Mouse (Mus musculus) ES-E14 (cell line): ENCODE measurements around the gene Cxcl13. TPM values are rescaled to one million over a fixed set of nuclear protein-coding genes. Genes with fewer than 3 reads are reported as not detected.
"Not testable (repeated sequence)": the region's sequence is repeated elsewhere in the genome, so short reads cannot be mapped to it uniquely, and the experiment has no call there.

Experiments
- DNase-seq: peaks from one replicate; pipeline ENCODE4 v3.0.0-alpha.2; 2013; ENCODE audit warnings: low read depth, low spot score
- H3K27ac ChIP-seq: 2 replicates; pipeline ENCODE4 v1.5.1; 2012; ENCODE audit warnings: low read depth, mild to moderate bottlenecking, low read length, moderate library complexity, mixed read lengths; ENCODE audit not compliant: poor library complexity, insufficient read depth, severe bottlenecking
- H3K36me3 ChIP-seq: 2 replicates; pipeline ENCODE4 v1.6.1; 2012; ENCODE audit warnings: mild to moderate bottlenecking, low read length, moderate library complexity, mixed read lengths; ENCODE audit not compliant: control insufficient read depth, poor library complexity, insufficient read depth, severe bottlenecking
- H3K4me1 ChIP-seq, 2 experiments: fragments of 150-350 bp in 1 of 2; sonication (generic) in 1 of 2; 2 replicates each; pipeline ENCODE4 v1.6.1; 2012; ENCODE audit warnings: low read length in 2 of 2, mild to moderate bottlenecking in 1 of 2, mixed read lengths in 1 of 2; ENCODE audit not compliant: control insufficient read depth in 2 of 2, insufficient read depth in 2 of 2, poor library complexity in 1 of 2
- H3K4me3 ChIP-seq, 2 experiments: fragments of 150-350 bp in 1 of 2; sonication (generic) in 1 of 2; 2 replicates each; pipeline ENCODE4 v1.5.1; 2012; ENCODE audit warnings: low read length in 2 of 2, low read depth in 1 of 2, mild to moderate bottlenecking in 1 of 2, mixed read lengths in 1 of 2; ENCODE audit not compliant: insufficient read depth in 1 of 2, poor library complexity in 1 of 2, severe bottlenecking in 1 of 2
- H3K9ac ChIP-seq: 2 replicates; pipeline ENCODE4 v1.6.1; 2012; ENCODE audit warnings: low read depth, mild to moderate bottlenecking, low read length, mixed read lengths; ENCODE audit not compliant: poor library complexity, insufficient read depth, severe bottlenecking
- H3K9me3 ChIP-seq: fragments of 150-350 bp; sonication (generic); 2 replicates; pipeline ENCODE4 v1.6.1; 2012; ENCODE audit warnings: low read depth, mild to moderate bottlenecking, low read length; ENCODE audit not compliant: control insufficient read depth, insufficient read depth
- CHD2 ChIP-seq: IDR thresholded peaks from 2 replicates; pipeline ENCODE4 v1.6.1; 2014; ENCODE audit warnings: mild to moderate bottlenecking, low read depth, low read length, inconsistent platforms
- HCFC1 ChIP-seq: IDR thresholded peaks from 2 replicates; pipeline ENCODE4 v1.6.1; 2012; ENCODE audit warnings: low read length, inconsistent platforms, borderline replicate concordance; ENCODE audit not compliant: insufficient read depth
- MAFK ChIP-seq: IDR thresholded peaks from 2 replicates; pipeline ENCODE4 v1.6.1; 2014; ENCODE audit warnings: mild to moderate bottlenecking, low read depth, low read length, inconsistent platforms; ENCODE audit not compliant: insufficient read depth
- ZC3H11A ChIP-seq: IDR thresholded peaks from 2 replicates; pipeline ENCODE4 v1.6.1; 2012; ENCODE audit warnings: low read depth, mild to moderate bottlenecking, inconsistent platforms, low read length, borderline replicate concordance
- ZNF384 ChIP-seq: IDR thresholded peaks from 2 replicates; pipeline ENCODE4 v1.6.1; 2012; ENCODE audit warnings: low read depth, low read length, inconsistent platforms
- in situ Hi-C, 2 experiments: fragments of 600-800 bp; cut with MboI; formaldehyde crosslinking; loops; one replicate each; pipeline ENCODE4 v1.15.1; 2025; ENCODE audit warnings: low sequenced_read_pairs in 2 of 2, inconsistent platforms in 1 of 2; ENCODE audit not compliant: unreplicated experiment in 2 of 2
- total RNA-seq: library from RNA; depleted of rRNA; stranded (reverse); fragments of 300-350 nt; gene quantifications from 2 replicates; pipeline ENCODE4 v1.2.3, GENCODE M21; 2012

Gene Cxcl13
- total RNA-seq, 1 experiment, result not detected

DNA sequence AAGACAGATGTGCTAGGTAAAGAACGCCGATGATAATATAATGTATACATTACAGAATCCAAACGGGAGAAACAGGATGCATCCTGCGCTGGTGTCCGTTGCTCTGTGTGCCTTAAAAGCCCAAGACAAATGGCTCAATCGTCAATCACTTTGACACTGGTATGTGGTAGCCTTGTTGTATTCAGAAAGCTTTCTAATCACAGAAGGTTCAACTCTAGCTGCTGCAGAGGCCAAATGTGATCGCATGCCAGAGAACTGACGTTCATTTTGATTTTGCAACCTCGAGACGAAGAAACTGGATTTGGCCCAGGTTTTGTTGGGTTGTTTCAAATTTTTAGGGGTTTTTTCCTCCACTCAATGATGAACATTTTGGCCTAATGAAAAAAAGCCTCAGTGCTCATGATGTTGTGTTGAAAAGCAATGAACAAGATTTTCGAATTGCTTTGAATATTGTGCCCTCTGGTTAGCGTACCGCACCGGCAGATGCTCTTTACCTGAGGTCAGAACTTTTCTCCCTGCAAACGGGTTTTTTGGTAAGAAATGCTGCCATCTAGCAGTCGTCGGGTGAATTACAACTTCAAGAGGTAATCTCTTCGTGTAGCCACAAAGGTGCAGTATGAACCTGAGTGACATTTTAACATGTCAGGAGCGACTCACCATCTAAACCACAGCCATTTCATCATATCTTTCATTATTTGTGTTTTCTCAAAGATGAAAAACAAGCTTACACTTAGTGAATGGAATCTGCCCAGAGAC is 6.6 kb upstream of the Cxcl13 start:
- H3K4me3 ChIP-seq, result no peak overlapping the region
- H3K9me3 ChIP-seq, result no peaks in the 10 kb centered on the region
- H3K36me3 ChIP-seq, result no peaks in the 10 kb centered on the region
- no peak overlapping the region for H3K27ac ChIP-seq
- no peaks in the 10 kb centered on the region for H3K4me1 ChIP-seq
- no peak overlapping the region for H3K9ac ChIP-seq
- in situ Hi-C loops, result no loop called here
- TF ChIP-seq CHD2 (no peak), HCFC1 (no peak), ZNF384 (no peak), MAFK (no peak), ZC3H11A (no peak)
- peak; percentile 47 for DNase-seq

DNA sequence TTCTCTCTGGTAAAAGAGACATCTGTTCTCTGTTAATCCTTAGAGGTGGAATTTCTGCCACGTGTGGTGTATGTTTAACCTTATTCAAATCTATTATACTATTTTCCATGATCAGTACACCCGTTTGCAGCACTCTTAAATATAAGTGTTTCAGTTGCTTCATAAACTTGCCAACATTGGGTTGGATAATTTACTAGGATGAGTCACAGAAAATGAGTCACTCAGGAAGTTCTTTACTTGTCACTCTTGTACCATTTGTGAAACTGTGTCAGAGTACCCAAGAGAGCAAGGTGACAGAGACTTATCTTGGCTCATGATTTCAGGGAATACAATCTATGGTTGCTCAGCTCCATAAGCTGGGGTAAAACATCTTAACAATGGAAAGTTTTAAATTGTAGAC is 8.2 kb downstream of the Cxcl13 start:
- in situ Hi-C loops, result no loop called here
- no peaks in the 10 kb centered on the region for H3K4me1 ChIP-seq
- DNase-seq, result no peak
- H3K9ac ChIP-seq, result no peak overlapping the region
- H3K4me3 ChIP-seq, result no peak overlapping the region
- H3K27ac ChIP-seq, result no peak overlapping the region
- no peaks in the 10 kb centered on the region for H3K9me3 ChIP-seq
- no peaks in the 10 kb centered on the region for H3K36me3 ChIP-seq
- TF ChIP-seq MAFK, result no peak
- no peak for TF ChIP-seq HCFC1
- no peak for TF ChIP-seq ZC3H11A
- no peak for TF ChIP-seq ZNF384
- TF ChIP-seq CHD2, result no peak

DNA sequence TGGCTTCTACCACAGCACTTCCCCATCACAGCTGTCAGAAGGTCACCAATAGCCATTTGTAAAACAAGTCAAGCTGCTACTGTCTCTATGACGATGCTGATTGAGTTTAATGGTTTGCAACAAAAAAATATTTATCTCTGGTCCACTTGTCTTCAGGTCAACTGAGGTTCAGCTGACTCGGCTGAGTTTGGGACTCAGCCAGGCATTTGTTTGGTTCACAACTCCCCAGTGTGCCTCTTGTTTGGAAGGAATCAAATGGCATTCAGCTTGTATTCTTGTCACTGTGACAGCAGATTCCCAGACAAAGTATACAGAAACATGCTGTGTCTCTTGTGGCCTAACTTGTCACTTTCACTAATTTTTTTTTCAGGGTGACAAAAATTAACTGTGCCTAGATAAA is 9.9 kb downstream of the Cxcl13 start:
- H3K27ac ChIP-seq, result no peak overlapping the region
- no peak for DNase-seq
- no peaks in the 10 kb centered on the region for H3K36me3 ChIP-seq
- TF ChIP-seq ZNF384 (no peak), ZC3H11A (no peak), CHD2 (no peak), MAFK (no peak), HCFC1 (no peak)
- in situ Hi-C loops, result no loop called here
- no peak overlapping the region for H3K4me3 ChIP-seq
- no peaks in the 10 kb centered on the region for H3K4me1 ChIP-seq
- H3K9ac ChIP-seq, result no peak overlapping the region
- H3K9me3 ChIP-seq, result no peaks in the 10 kb centered on the region

DNA sequence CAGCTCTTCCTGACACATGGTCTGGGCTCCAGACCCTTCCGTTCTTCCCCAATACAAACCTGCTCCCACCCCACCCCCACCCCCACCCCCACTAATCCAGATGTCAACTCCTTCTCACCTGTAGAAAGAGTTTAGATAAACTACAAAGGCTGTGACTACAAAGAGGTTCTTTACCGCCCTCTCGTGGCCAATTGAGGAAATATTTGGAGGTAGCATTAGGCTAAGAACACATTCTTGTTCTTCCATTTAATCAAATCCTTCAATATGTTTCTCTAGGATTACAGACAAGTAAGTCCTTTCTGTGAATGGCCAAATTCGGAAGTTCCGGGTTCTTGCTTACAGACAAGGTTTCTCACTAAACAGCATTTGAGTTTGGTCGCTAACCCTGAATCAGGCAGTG is 14.1 kb downstream of the Cxcl13 start:
- Histone ChIP-seq H3K27ac (no peak overlapping the region), H3K4me3 (no peak overlapping the region), H3K9ac (no peak overlapping the region), H3K36me3 (no peaks in the 10 kb centered on the region), H3K9me3 (no peaks in the 10 kb centered on the region), H3K4me1 (no peaks in the 10 kb centered on the region)
- in situ Hi-C loops, result no loop called here
- peak; percentile 58 for DNase-seq
- no peak for TF ChIP-seq ZC3H11A
- TF ChIP-seq CHD2, result no peak
- TF ChIP-seq ZNF384, result no peak
- no peak for TF ChIP-seq MAFK
- no peak for TF ChIP-seq HCFC1

DNA sequence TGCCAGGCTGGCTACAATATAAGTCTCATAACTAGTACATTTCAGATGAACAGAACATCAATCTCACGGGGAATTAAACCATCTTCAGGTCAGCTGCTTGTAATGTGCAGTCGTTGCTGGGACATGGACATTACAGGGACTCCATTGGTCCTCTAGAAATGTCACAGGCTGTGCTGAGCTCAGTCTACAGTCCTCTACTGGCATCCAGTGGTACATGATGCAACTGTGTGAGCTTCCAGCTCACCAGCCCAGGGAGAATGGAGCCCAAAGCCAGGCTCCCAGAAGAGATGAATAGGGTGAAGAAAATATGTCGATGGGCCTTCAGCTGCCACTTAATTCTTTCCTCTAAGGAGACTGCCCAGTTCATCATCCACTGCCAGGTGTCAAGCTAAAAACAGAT is 15.5 kb downstream of the Cxcl13 start:
- in situ Hi-C loops, result no loop called here
- TF ChIP-seq HCFC1 (no peak), CHD2 (no peak), ZC3H11A (no peak), MAFK (no peak), ZNF384 (no peak)

DNA sequence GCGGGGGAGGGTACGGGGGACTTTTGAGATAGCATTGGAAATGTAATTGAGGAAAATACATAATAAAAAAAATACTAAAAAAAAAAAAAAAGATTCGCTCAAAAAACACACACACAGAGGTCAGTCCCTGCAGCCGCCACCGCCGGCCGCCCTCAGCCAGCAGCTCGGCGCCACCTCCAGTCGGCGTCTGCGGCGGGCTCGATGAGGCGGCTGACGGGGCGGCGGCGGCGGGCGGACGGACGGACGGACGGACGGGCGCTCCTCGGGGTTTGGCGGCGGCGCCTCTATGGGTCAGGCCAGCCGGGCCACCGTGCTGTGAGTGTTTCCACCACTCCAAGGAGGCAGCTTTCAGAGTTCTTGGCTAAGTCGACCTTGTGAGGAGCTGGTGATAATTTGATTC is 17.1 kb downstream of the Cxcl13 start:
- H3K9ac ChIP-seq, H3K27ac ChIP-seq: not testable (repeated sequence)

More for the DNA sequence above, 15.5 kb downstream of the Cxcl13 start:
- no peak overlapping the region for H3K9ac ChIP-seq
- no peaks in the 10 kb centered on the region for H3K9me3 ChIP-seq
- H3K27ac ChIP-seq, result no peak overlapping the region
- H3K36me3 ChIP-seq, result no peaks in the 10 kb centered on the region
- H3K4me1 ChIP-seq, result no peaks in the 10 kb centered on the region
- no peak for DNase-seq
- no peak overlapping the region for H3K4me3 ChIP-seq

More for the DNA sequence above, 17.1 kb downstream of the Cxcl13 start:
- H3K4me3 ChIP-seq, H3K9me3 ChIP-seq, in situ Hi-C loops, H3K36me3 ChIP-seq, H3K4me1 ChIP-seq, DNase-seq: not testable (repeated sequence)
